Mouse (Mus musculus): ENCODE measurements around the gene Coro6.

GRCm38 (mm10) chr11:77476216-77476615 lies 14.0 kb downstream of the Coro6 start:
- TF ChIP-seq POLR2A (IDR thresholded peaks at IDR 0.05; ENCODE audit: insufficient read length, low read depth) (no peak), E2F4 (IDR thresholded peaks at IDR 0.05; ENCODE audit: insufficient read depth) (no peak)
